Mouse (Mus musculus) E14TG2a.4 (cell line): Measurements from ENCODE around the gene Pcna.
"Not testable (repeated sequence)": the region's sequence is repeated elsewhere in the genome, so short reads cannot be mapped to it uniquely, and the experiment has no call there.

Source experiments
- CTCF ChIP-seq: conservative IDR thresholded peaks from 2 replicates; pipeline ENCODE4 v1.5.1; 2014; ENCODE audit warnings: low read length
- NANOG ChIP-seq: IDR thresholded peaks from 2 replicates; pipeline ENCODE4 v1.6.1; 2014; ENCODE audit warnings: borderline replicate concordance, low read length, mixed read lengths
- POU5F1 ChIP-seq: IDR thresholded peaks from 2 replicates; pipeline ENCODE4 v1.6.1; 2014; ENCODE audit warnings: low read length, borderline replicate concordance

- not testable (repeated sequence) for TF ChIP-seq CTCF, NANOG, POU5F1
These were observed 36.1 kb upstream of the Pcna start for GRCm38 (mm10) chr2:132289213-132289612.
